Mouse (Mus musculus) liver, embryonic 14.5 days (tissue): ENCODE measurements around the gene Vmn1r38.

Source experiments
- CTCF ChIP-seq: IDR thresholded peaks from 2 replicates; pipeline ENCODE4 v1.5.1; 2016; ENCODE audit warnings: antibody characterized with exemption, low read depth, control low read depth
- EP300 ChIP-seq: IDR thresholded peaks from 2 replicates; pipeline ENCODE4 v1.6.1; 2016; ENCODE audit warnings: antibody characterized with exemption, low read depth

GRCm38 (mm10) chr6:66810509-66810908 is 28.1 kb upstream of the Vmn1r38 start, which contains the start of gene Vmn1r39:
- TF ChIP-seq CTCF (no peak), EP300 (no peak)
